In the genomic region with DNA sequence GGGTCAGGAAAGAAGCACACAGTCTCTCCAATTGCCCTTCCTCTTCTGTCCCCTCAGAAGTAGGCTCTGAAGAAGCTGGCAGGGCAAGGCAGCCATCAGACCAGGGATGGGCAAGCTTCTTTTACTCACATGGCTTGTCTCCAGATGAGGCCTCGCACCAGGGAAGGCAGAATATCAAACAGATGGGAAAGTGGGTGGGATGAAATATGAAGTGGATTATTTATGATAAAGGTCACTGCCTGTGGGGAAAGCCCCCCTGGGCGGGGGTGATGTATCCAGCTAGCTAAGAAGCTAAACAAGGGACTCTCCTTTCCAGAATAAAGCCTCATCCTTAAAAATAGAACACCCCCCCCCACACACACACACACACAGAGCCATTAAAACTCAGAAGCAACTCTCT, we compare ENCODE assay signal across 11 mouse cellular contexts. TPM values are rescaled to one million over a fixed set of nuclear protein-coding genes. Genes with fewer than 3 reads are reported as not detected.
DNase-seq lines count a peak whose midpoint lies in the region; ATAC-seq and TF ChIP-seq lines count a peak whose summit lies in the region.
"Had no signal": no experiment of that assay in that cellular context is flagged by ENCODE, and none has a peak within 500 bp of the region (broad histone marks: within the 10 kb centered on the region; RNA-seq: fewer than 3 reads in every experiment).

No protein-coding gene starts in this region.

- DNase-seq in frontal cortex, postnatal 36 days (ENCODE audit: low spot score in 2 of 2) = peak; percentile 26 to 32
- no peak for DNase-seq in frontal cortex, postnatal 25 days (ENCODE audit: low spot score in 2 of 2)
- DNase-seq in lung, embryonic 14.5 days = peak; percentile 57
- no peak for DNase-seq in lung, postnatal 14 days
- DNase-seq in brain, embryonic 14.5 days (ENCODE audit: low read depth) = peak; percentile 17
- DNase-seq in lung, postnatal 4 days = peak; percentile 24 to 52
- no peak for DNase-seq in thymus, postnatal 10 days (ENCODE audit: low spot score in 2 of 2)

- peak overlapping the region; percentile 74 for H3K4me2 ChIP-seq in lung, embryonic 14.5 days

- no peaks in the 10 kb centered on the region for H3K9me3 ChIP-seq in lung, embryonic 14.5 days (ENCODE audit: low read depth, low read length)
- H3K9me3 ChIP-seq: liver, embryonic 13.5 days had no signal

- peak; percentile 13; the same call in 1 of the 2 replicates for ATAC-seq in lung, embryonic 14.5 days (ENCODE audit: insufficient read depth)
- no peak for ATAC-seq in megakaryocyte progenitor cell, adult 5-6 weeks (replicated peaks; ENCODE audit: poor library complexity)

- no peak for TF ChIP-seq CTCF in lung, embryonic 14.5 days (IDR thresholded peaks at IDR 0.05; ENCODE audit: low read depth)
- no peak for TF ChIP-seq CTCF in brain, embryonic 14.5 days (IDR thresholded peaks at IDR 0.05; ENCODE audit: borderline replicate concordance, extremely low read depth, insufficient read depth, insufficient read length)

- WGBS in lung, embryonic 14.5 days = 23% methylated on average over 2 of the region's 2 CpGs

- TF ChIP-seq POLR2A in brain, embryonic 14.5 days (IDR thresholded peaks at IDR 0.05; ENCODE audit: borderline replicate concordance, extremely low read depth, insufficient read depth, insufficient read length, poor library complexity, severe bottlenecking) = no peak

- peaks cover 22% of the 10 kb centered on the region for H3K4me1 ChIP-seq in lung, embryonic 14.5 days (ENCODE audit: insufficient read depth)

- peak overlapping the region; percentile 36; the same call in 1 of the 2 replicates for H3K4me3 ChIP-seq in lung, embryonic 14.5 days (ENCODE audit: low read depth, low read length)

- H3K9ac ChIP-seq in lung, embryonic 14.5 days = peak overlapping the region; percentile 48; the same call in 1 of the 2 replicates

- H3K27me3 ChIP-seq in lung, embryonic 14.5 days (ENCODE audit: insufficient read depth, low read length) = no peaks in the 10 kb centered on the region

- H3K36me3 ChIP-seq in lung, embryonic 14.5 days (ENCODE audit: insufficient read depth) = no peaks in the 10 kb centered on the region
- H3K36me3 ChIP-seq: liver, embryonic 13.5 days had no signal

- H3K27ac ChIP-seq in lung, embryonic 14.5 days (ENCODE audit: low read depth) = peak overlapping the region; percentile 69; the same call in 1 of the 2 replicates
- H3K27ac ChIP-seq: liver, embryonic 13.5 days had no signal

RNA-seq across cellular contexts. Expression of a gene that starts 31.7 kb away (rescaled TPM):
- not detected in 2 replicates for polyA plus RNA-seq in lung, embryonic 14.5 days (2014; fragmentation: Nextera tagmentation; extraction: Ambion mirVana)
- polyA plus RNA-seq in brain, embryonic 14.5 days (2012; rRNA removed) = not detected in 2 replicates
- not detected in 2 replicates for total RNA-seq in megakaryocyte progenitor cell, adult 5-6 weeks (2015)
- total RNA-seq in megakaryocyte progenitor cell, adult 5-6 weeks (2017) = not detected in 2 replicates
- total RNA-seq: hematopoietic stem cell, adult 5-6 weeks had no signal
- polyA plus RNA-seq: spleen, adult 2 months had no signal

RNA-seq across cellular contexts. Expression of a gene that starts 47.5 kb away (rescaled TPM):
- 0.54 and 0.79 TPM in 2 replicates for polyA plus RNA-seq in lung, embryonic 14.5 days (2014; fragmentation: Nextera tagmentation; extraction: Ambion mirVana)
- polyA plus RNA-seq in brain, embryonic 14.5 days (2012; rRNA removed) = 0.15 and 0.41 TPM in 2 replicates
- total RNA-seq in megakaryocyte progenitor cell, adult 5-6 weeks (2015) = not detected in 2 replicates
- not detected in 2 replicates for total RNA-seq in megakaryocyte progenitor cell, adult 5-6 weeks (2017)
- total RNA-seq: hematopoietic stem cell, adult 5-6 weeks had no signal
- polyA plus RNA-seq: liver, embryonic 13.5 days; spleen, adult 2 months had no signal

Comparison
In these comparisons a context has a peak if more than half of its experiments do, and no peak if none do; other contexts are left out.
1. DNase-seq: peak in frontal cortex, postnatal 36 days (2 of 2), lung, embryonic 14.5 days (single experiment), brain, embryonic 14.5 days (single experiment) and lung, postnatal 4 days (2 of 2); none in frontal cortex, postnatal 25 days (0 of 2), lung, postnatal 14 days (single experiment) and thymus, postnatal 10 days (0 of 2).